Mouse (Mus musculus) kidney, postnatal 36 days (tissue): ENCODE data around the gene Parva.
A peak's percentile ranks its signal among the peaks of the same experiment; 100 is the strongest.

Experiments
- DNase-seq, 2 experiments: peaks; one replicate each; pipeline ENCODE4 v3.0.0; 2021 to 2022; ENCODE audit warnings: mixed read lengths in 2 of 2

The Parva gene

GRCm38 (mm10) chr7:112473649-112474435, 46.5 kb downstream of the Parva start:
- DNase-seq, result peak; percentile 62 to 69

- DNase-seq, result peak; percentile 61 to 63
Measured at GRCm38 (mm10) chr7:112479116-112479515, 51.8 kb downstream of the Parva start.

GRCm38 (mm10) chr7:112481031-112481430, 53.7 kb downstream of the Parva start:
- DNase-seq, result no peak

GRCm38 (mm10) chr7:112482572-112482971, 55.3 kb downstream of the Parva start:
- DNase-seq, result no peak

- DNase-seq, result no peak
Measured at GRCm38 (mm10) chr7:112483382-112483781, 56.1 kb downstream of the Parva start.

- no peak for DNase-seq
Measured at GRCm38 (mm10) chr7:112490825-112491224, 63.5 kb downstream of the Parva start.

- no peak for DNase-seq
Measured at GRCm38 (mm10) chr7:112491737-112492136, 64.4 kb downstream of the Parva start.

GRCm38 (mm10) chr7:112495950-112496349, 68.6 kb downstream of the Parva start:
- DNase-seq, result peak; percentile 34 to 56

- no peak for DNase-seq
Measured at GRCm38 (mm10) chr7:112496921-112497320, 69.6 kb downstream of the Parva start.

GRCm38 (mm10) chr7:112498591-112499301, 71.4 kb downstream of the Parva start:
- DNase-seq, result no peak

- DNase-seq, result no peak
Measured at GRCm38 (mm10) chr7:112499453-112500133, 72.3 kb downstream of the Parva start.

- DNase-seq, result no peak
Measured at GRCm38 (mm10) chr7:112500134-112500490, 72.8 kb downstream of the Parva start.

GRCm38 (mm10) chr7:112502050-112502809, 74.9 kb downstream of the Parva start:
- peak; percentile 48 to 63 for DNase-seq

- DNase-seq, result no peak
Measured at GRCm38 (mm10) chr7:112502845-112503244, 75.5 kb downstream of the Parva start.

GRCm38 (mm10) chr7:112503448-112503847, 76.1 kb downstream of the Parva start:
- no peak for DNase-seq

GRCm38 (mm10) chr7:112503917-112504316, 76.6 kb downstream of the Parva start:
- DNase-seq, result no peak

- no peak for DNase-seq
Measured at GRCm38 (mm10) chr7:112509107-112509506, 81.8 kb downstream of the Parva start.

GRCm38 (mm10) chr7:112510336-112511048, 83.2 kb downstream of the Parva start:
- no peak for DNase-seq

GRCm38 (mm10) chr7:112511309-112511708, 84.0 kb downstream of the Parva start:
- no peak for DNase-seq

GRCm38 (mm10) chr7:112512257-112512656, 85.0 kb downstream of the Parva start:
- DNase-seq, result no peak

- no peak for DNase-seq
Measured at GRCm38 (mm10) chr7:112512895-112513294, 85.6 kb downstream of the Parva start.

GRCm38 (mm10) chr7:112514636-112515193, 87.4 kb downstream of the Parva start:
- no peak for DNase-seq
